Mouse (Mus musculus): Measurements from ENCODE around the gene Trabd2b. TPM values are rescaled to one million over a fixed set of nuclear protein-coding genes. Genes with fewer than 3 reads are reported as not detected.

Trabd2b gene
- total RNA-seq, 1 experiment from 2014 or later: 0.97 TPM

DNA sequence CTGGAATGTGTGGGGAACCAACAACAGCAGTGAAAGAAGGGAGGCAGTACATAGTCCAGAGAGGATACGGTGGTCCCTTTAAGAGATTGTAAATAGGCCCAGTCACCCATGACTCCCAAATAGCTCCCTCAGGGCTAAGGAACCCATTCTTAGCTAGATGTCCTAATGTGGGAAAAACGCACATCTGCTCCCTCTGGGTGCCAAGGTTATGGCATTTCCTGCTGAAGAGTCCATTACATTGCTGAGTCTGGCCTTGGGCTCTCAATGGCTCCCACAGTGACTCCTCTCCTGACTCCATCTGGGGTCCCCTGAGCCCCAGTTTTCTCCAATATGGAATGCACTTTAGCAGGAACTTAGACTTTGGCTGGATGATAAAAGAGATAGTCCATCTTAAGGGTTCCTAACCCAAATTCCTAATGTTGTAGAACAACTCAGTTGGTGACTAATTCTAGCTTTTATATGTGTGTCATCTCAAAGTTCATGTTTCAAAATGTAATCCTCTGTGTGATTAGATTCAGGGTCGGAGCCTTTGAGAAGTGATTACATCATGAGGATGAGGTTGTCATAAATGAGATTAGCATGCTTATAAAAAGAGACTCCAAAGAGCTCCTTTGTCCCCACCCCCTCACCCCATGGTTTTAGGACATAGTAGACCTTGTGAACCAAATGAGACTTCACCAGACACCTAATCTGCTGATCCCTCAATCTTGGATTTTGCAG lies 139.1 kb downstream of the Trabd2b start:
- DNase-seq: no peak

DNA sequence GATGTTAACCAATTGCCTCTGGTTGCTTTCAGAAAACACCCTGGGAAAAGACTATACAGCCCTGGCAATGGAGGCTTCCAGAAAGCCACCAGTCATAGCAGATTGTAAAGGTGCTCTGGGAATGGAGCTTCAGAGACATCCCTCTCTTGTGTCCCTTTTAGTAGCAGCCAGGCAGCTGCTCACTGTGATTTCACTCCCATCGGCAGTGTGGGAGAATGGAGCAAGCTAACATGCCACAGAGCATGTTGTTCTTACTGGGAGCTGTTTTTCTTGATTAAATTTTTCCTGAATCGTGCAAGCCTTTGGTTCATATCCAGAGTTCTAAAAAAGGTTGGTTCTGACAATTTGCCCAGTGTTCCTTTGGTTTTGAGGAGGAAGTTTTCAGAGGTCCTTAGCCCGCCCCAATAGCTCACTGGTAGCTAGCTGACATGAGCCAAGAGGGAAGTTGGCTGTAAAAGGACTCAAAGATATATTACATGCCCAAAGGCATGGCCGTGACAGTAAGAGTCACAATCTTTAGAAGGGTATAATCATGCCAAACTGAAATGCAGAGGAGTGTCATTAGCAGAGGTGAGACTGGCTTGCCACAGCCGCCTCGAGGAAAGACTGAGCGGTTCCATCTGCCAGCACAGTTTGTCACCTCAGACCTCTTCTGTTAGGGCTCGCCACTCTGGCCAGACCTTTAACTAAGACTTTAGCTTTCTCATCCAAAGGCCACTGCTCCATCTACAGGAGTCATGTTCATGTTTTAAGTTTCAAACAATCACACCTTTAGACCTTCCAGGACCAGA lies 141.3 kb downstream of the Trabd2b start:
- DNase-seq: no peak

DNA sequence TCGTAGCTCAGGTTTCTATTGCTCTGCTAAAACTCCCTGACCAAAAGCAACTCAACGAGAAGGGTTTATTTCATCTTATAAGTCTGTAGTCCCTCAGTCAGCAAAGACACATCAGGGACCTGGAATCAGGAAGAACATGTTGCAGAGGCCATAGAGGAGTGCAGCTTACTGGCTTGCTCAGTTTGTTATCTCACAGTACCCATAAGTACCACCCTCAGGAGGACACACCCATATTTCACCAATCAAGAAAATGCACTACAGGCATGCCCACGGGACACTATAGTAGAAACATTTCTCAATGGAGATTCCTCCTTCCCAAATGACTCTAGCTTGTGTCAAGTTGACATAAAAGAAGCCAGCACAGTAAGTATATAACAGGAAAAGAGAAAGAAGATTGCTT lies 143.0 kb downstream of the Trabd2b start:
- DNase-seq: no peak

DNA sequence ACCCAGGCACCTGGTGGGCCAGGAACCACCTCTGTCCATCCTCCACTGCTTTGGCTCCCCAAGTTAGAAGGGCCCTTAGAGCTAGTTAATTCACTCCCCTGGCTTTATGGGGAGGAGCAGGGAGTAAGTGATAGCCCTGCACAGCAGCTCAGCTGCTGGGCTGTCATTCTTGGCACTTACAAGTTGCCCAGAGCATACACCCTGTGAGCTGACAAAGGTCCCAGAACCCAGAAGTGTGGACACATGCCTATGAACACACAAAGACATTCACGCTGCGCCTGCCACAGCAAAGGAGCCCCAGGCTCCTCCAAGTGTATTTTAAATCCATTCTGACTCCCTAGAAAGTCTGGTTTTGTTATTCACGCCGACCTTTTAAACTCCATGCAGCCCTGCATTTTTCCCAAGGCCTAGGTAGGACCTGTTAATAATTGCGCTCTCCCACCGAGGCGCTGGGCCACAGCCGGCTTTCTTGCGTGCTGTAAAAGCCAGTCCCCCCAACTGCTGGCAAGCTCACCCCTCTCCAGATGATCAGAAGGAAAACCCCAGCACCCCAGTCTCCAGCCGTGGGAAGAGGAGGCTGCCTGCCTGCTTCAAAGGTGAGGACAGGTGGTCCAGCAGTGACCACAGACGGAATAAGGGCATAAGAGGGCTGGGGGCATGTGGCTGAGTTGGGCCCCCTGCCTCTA lies 144.1 kb downstream of the Trabd2b start:
- no peak for DNase-seq

DNA sequence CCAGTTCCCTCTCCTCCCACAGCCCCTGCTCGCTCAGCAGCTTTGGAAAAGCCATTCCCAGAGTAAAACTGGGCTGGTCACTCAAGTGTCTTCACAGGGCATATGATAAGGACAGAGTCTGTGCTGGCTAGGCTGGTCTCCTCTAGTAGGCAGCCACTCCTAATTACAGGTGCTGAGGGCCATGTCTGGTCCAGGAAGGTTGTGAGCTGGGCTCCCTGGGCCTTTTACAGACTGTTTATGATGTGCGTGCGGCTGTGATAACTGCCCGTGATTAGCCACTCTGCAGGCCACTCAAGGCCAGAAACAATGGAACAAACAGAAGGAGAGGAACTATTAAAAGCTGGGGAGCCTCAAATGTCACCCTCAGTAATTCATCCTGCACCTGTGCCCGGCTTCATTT lies 150.4 kb downstream of the Trabd2b start:
- no peak for DNase-seq

DNA sequence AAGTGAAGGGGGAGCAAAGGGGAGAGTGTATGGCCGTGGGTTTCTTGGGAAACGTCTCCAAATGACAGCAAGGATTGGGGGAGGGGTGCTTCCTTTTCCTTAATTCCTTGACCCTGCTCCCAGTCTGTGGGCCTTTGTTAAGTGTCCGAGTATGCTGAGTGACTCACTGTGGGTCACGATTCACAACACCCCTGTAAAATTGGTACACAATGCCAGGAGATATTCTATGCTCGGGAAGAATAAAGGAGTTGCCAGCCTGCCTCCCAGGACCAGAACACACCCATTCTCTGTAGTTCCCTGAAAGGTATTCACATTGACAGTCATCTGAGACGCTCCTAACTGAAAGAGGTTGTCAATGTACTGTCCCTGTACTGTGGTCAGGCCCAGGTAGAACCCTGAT lies 151.2 kb downstream of the Trabd2b start:
- no peak for DNase-seq

DNA sequence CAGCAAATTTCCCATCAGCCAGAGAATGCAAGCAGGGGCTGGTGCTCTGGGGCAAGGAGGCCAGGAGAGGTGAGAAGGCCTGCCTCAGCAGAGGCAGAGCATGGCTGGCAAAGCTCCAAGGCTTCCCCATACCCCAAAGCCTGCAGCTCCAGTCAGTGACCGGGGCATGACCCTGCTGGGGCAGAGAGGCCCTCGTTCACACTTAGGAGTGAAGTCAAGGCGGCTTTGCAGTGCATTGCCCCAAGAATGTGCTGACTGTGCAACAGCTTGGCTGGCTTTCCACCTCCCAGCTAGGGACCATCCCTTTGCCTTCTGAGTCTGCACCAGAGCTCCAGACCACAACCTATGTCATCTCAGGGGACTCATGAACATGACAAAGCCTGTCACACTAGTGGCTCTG lies 152.0 kb downstream of the Trabd2b start:
- no peak for DNase-seq

DNA sequence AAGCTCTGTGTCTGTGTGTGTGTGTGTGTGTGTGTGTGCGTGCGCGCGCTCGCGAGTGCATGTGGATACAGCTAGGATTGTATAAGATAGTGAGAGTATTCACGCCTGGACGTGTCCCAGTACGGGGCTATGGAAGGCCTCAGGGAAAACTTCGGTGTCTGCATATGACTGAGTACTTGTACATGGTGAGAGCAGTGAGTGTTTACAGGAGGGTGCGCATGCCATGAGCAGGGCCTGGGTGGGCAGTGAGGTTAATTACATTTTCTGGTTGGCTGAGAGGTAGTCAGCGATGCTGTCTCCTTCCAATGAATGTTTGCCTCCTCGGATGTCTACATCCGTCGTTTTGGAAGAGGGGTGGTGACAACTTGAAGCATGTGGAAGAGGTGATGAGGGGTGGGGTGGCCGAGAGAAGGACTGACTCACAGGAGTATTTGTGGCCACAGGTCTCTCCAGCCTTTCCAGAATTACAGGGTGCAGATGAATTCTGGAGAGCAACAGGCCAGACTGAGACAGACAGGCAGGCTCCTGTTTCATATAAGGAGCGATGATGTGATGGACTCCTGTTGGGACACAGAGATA lies 154.2 kb downstream of the Trabd2b start:
- DNase-seq: no peak

DNA sequence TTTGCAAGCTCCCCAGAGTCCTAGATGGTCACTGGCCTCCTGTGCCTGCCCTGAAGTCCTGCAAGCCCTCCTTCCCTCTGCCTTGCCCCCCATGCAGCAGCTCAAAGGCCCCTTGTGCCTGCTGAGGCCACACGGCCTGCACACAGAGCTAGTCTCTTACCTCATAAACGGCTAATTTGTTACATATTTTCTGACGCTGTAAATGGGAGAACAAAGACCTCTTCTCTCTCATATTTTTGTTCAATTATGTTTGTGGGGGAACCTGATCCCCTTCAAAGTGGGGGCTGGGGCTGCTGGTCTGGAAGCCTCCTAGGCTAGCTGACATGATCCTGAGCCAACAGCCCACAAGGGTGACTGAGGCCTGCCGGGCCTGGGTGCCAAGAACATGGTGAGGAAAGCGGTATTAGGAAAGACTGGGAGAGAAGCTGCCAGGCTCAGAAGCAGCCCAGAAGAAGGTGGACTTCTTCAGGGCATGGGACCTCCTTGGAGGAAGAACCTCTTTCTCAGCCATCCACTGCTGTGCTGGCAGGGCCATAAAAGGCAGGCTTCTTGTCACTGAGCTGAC lies 157.7 kb downstream of the Trabd2b start:
- no peak for DNase-seq

DNA sequence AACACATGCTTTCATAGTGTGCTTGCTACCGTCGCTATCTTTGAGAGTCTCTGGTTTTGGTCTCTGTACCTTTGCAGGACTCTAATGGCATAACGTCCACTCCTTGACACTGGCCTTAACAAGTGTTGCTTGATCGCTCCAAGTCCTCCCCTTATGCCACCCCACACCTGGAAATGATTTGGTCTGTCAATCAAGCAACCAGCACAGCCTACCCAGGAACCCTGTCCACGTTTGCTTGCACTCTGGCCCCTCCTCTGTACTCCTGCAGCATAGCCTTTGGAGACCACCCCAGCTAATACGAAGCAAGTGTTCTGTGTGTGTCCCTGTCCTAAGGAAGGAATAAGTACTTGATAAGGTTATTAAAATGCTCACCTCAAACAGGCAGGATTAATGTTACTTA lies 161.1 kb downstream of the Trabd2b start:
- no peak for DNase-seq

DNA sequence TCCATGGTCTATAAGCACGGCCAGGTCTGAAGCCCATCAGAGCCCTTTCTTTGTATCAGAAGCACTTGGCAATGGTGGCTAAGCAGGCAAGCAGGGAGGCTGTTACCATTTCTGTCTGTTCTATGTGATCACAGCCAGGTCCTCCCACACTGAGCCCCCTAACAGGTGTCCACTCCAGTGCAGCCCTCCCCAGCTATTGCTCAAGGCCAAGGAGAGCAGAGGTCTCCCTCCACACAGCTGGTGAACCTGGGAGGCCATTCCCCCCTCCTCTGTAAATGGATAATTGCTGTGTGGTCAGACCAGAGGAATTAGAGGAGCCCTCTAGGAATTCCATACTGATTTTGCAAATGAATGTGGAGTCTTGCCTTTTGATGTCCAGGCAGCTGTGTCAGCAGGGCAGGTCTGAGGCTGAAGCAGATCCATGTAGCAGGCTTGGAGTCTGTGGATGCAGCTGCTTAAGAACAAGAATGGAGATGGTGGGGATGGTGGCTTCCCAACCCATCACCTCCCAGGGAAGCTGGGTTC lies 161.6 kb downstream of the Trabd2b start:
- DNase-seq: no peak

DNA sequence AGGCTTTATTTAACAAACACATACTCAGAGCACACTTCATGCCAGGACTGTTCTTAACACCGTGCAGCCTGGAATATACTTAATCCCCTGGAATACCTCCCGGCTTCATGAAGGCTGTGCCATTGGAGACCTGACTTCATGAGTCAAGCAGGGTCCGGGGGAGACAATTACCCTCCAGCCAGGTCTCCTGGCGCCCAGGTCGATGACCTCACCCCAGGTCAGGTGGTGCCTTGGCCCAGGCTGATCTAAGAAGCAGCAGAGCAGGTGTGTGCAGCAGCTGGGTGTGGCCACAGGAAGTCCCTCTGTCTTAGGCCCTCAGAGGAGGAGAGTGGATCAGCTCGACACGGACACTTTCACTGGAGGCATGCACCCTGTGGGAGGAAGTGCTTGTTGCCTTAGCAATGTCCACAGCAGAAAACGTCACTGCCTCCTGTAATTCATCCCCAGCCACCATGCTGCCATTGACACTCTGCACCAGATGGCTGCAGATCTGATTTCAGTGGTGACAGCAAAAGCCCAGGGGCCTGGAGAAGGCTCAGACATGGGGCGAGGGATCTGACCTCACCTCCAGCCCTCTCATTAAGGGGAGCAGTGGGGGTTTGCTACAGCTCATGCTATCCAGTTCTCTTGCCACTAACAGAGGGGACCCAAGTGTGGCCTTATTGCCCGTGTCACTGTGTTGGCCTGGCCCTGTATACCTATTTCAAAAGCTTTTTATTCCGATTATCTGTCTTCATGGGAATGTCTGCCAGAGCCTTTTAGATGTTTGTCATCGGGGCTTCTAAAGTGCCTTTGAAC lies 171.8 kb downstream of the Trabd2b start:
- no peak for DNase-seq

DNA sequence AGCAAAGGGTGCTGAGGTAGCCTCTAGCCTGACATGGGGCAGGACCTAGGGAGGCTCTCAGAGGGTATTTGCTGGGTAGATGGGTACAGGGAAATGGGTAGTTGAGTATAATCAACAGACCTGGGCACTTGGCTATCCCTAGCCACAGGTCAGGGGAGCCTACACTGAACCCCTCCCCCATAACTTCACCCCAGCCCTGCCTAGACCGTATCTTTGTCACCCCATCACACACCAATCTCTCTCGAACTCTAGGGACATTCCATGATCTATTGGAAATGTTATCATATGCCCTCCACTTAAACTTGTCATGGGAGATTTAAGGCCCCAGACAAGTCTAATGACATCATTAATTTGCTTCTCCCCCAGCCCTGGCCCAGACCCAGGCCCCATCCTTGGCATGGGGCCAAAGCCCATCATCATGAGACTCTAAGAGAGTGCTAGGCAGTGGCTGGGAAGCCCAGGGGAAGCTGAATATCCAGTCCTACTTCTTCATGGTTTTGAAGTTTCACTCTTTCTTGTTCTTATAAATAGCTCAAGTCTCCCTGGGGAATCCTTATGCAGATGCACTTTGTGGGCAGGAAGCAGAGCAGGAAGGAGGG lies 177.1 kb downstream of the Trabd2b start:
- DNase-seq: no peak

DNA sequence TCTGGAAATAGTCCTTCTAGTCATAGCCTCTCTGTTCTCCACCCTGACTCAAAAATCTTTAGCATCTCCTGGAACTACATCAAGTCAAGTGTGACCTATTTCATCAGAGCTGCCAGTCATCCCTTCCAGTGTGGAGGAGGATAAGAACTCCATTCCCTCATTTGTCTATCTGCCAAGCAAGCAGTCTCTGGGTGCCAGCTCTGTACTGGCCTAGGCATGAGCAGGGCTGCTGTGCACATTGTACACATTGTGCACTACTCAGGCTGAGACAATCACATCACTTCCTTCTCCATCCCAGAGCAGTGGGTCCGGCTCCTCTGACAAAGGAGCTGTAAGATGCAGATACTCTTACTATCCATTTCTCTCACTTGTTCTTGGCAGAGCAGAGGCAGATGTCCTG lies 178.2 kb downstream of the Trabd2b start:
- DNase-seq: no peak

DNA sequence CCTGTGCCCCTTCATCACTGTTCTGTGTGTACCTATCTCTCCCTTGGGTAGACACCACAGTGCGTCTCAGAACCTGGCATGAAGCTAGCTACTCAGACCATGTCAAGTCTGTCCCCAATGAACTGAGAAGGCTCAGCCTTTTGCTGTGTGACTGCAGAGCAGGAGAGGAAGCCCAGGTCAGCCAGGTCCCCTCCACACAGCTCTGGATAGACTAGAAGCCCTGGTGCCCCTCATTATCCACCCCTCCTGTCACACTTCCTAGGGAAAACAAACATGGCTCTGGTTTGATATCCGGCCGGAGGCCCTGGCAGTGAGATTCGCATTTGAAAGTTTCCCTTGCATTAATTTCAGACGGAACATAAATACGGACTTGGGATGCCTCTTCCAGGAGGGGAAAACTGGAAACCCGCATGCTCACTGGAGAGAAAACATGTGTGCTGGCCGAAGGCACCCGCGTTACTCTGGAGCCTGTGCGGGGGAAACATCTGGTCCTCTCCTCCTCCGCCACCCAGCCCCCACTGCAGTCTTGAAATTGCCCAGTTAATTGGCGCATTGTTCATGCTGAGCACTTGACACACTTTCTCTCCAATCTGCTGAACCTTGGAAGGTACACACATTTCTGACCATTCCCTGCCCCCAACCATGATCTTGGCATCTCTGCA lies 187.2 kb downstream of the Trabd2b start:
- no peak for DNase-seq

DNA sequence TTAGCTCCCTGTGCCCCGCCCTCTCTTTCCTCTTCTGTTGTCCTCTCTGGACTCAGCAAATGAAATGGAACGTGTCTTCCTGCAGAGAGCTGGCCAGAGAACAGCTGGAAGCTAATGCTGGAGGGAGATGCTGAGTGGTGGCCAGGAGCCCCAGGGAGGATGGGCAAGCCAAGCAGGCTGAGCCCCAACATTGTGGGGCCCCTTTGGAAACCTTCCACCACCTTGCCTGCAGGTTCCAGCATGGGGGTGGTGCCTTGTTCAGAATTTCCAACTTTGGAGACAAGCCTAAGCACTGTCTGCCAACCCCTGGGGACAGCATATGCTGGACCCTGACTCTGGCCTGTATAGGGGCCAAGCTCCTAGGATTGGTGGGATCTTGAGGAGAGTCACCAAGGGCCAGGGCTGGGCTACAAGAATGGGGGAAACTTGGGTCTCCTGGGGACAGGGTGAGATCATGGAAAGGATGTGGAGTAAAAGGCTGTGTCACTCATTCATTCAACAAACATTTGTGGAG lies 188.7 kb downstream of the Trabd2b start:
- DNase-seq: no peak

DNA sequence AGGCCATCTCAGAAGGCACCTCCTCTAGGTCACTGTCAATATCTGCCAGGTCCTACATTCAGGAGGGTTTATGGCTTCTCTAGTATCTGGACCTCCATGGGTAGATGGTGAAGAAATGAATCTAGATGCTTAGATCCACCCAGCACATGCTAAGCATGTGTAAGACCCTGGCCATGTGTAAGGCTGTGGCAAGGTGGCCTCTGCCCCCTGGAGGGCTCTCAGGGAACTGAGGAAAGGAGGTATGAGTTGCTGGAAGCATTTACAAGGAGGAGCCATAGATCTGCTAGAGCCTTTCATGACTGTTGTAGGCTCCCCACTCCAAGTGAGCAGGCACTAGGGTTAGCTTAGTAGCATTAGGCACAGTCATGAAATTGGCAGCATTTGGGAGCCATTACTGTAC lies 192.6 kb downstream of the Trabd2b start:
- no peak for DNase-seq

DNA sequence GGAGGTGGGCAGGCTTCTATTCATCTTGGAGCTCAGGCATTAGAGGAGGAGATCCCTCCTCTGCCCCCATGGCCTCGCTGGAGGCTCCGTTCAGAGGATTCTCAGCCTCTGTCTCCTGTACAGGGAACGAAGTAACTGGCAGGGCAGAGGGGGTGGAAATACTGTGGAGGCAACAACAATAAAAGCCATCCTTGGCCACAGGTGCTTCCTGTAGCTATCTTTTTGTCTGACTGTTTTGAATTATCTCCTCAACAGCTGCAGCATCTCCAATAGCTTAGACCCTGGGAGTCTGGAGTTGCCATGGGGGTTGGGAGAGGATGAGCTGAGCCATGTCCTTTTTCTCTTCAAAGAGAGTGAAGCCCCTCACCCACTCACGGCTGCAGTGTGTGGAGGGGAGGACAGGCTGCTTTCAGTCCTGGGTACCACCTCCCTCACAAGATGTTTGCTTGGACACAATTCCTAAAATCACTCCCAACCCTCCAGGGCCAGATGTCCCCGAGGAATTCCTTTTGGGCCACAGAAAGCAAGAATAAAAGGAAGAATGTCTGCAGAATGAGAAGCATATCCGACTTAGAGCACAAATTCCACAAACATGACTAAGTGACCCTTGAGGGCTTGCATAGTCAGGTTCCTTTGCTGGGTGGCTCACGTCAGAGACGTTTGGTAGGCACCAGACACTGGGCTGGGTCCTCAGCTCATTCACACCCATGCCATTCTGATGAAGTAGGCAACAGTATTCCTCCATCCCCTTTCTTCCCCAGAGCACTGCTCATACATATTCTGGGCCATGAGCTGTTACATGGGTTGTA lies 194.9 kb downstream of the Trabd2b start:
- no peak for DNase-seq

DNA sequence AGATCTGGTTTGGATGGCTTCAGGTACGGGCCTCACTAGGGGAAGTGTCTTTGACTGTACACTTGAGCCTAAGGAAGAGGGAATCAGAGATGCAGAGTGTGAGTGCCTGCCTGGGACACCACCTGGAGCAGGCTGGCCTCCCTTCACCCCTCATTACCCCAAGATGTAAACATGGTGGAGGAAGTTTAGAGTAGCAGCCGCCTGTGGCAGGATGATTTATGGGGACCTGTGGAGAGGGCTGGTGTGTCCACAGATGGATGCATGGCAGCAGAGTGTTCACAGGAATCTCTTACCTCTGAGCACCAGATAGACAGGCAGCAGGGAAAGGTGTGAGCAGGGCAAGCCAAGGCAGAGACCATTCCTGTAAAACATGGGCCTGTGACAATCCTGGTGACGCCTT lies 199.1 kb downstream of the Trabd2b start:
- no peak for DNase-seq

All from adrenal gland, postnatal 25 days (tissue).